Mouse (Mus musculus) heart, adult 18-20 months (tissue): ENCODE results near the gene Aamp. TPM values are rescaled to one million over a fixed set of nuclear protein-coding genes. Genes with fewer than 3 reads are reported as not detected.
A peak's percentile ranks its signal among the peaks of the same experiment; 100 is the strongest.

ENCODE experiments used
- DNase-seq, 2 experiments: peaks; one replicate each; pipeline ENCODE4 v3.0.0; 2021 to 2022; ENCODE audit warnings: mixed read lengths in 1 of 2
- total RNA-seq, 2 experiments: library from RNA; stranded (reverse); gene quantifications; 2 replicates each; pipeline ENCODE4 v1.2.3; 2021

Aamp gene
- total RNA-seq, 2 experiments from 2014 or later: 99.8 to 102 TPM

GRCm38 (mm10) chr1:74238136-74238535 is 46.4 kb downstream of the Aamp start:
- DNase-seq: no peak

GRCm38 (mm10) chr1:74237671-74238070 is 46.9 kb downstream of the Aamp start:
- no peak for DNase-seq

GRCm38 (mm10) chr1:74236590-74237317 is 47.8 kb downstream of the Aamp start:
- peak; percentile 64 to 68 for DNase-seq

- DNase-seq: peak; percentile 98 to 99
Measured at GRCm38 (mm10) chr1:74235938-74236589, 48.5 kb downstream of the Aamp start, which contains the start of gene Arpc2. Gene Arpc2, plus strand, starts transcription at chr1:74236084.

- no peak for DNase-seq
Measured at GRCm38 (mm10) chr1:74230992-74231391, 53.5 kb downstream of the Aamp start.

- DNase-seq: no peak
Measured at GRCm38 (mm10) chr1:74229942-74230341, 54.6 kb downstream of the Aamp start.

Other genes starting within 250 kb of the Aamp start
- gene Tns1, start 160.3 kb downstream of the Aamp start, total RNA-seq: 100 to 1,000 TPM; 636 to 666 TPM
- gene Rufy4, start 159.2 kb downstream of the Aamp start, total RNA-seq: under 1 TPM; 0.84 to 0.95 TPM
- gene Cxcr2, start 130.7 kb downstream of the Aamp start, total RNA-seq: under 1 TPM in 1 of 2 experiments, not detected in 1; 0.44 TPM
- gene Cxcr1, start 90.1 kb downstream of the Aamp start, total RNA-seq: not detected
- 100 to 1,000 TPM; 141 to 153 TPM for gene Arpc2, start 48.7 kb downstream of the Aamp start, total RNA-seq
- not detected for gene Gpbar1, start 6.2 kb downstream of the Aamp start, total RNA-seq
- 100 to 1,000 TPM; 138 to 151 TPM for gene Pnkd, start 192 bp upstream of the Aamp start, total RNA-seq
- 10 to 100 TPM; 40.2 to 46.3 TPM for gene Tmbim1, start 20.9 kb upstream of the Aamp start, total RNA-seq
- gene Catip, start 77.4 kb upstream of the Aamp start, total RNA-seq: under 1 TPM in 1 of 2 experiments, not detected in 1; 0.44 TPM
- 1 to 10 TPM; 5.3 to 5.4 TPM for gene Slc11a1, start 90.5 kb upstream of the Aamp start, total RNA-seq
- gene Ctdsp1, start 106.8 kb upstream of the Aamp start, total RNA-seq: 100 to 1,000 TPM; 107 to 116 TPM
- 1 to 10 TPM; 1.2 to 1.5 TPM for gene Vil1, start 124.6 kb upstream of the Aamp start, total RNA-seq
- 10 to 100 TPM; 12.6 to 13.0 TPM for gene Cnot9, start 221.3 kb upstream of the Aamp start, total RNA-seq